Mouse (Mus musculus) neural tube, embryonic 14.5 days (tissue): ENCODE results near the gene Map2k7. TPM values are rescaled to one million over a fixed set of nuclear protein-coding genes. Genes with fewer than 3 reads are reported as not detected.

Experiments
- ATAC-seq: fragments of 200-750 bp; cut with Nextera tagmentation; 2 replicates; pipeline ENCODE4 v1.8.0; 2017; ENCODE audit warnings: low read depth, mild to moderate bottlenecking, moderate TSS enrichment, moderate library complexity
- H3K27ac ChIP-seq: fragments of 300-500 bp; sonication (generic); 2 replicates; pipeline ENCODE4 v1.5.1; 2014; ENCODE audit warnings: low read depth, mild to moderate bottlenecking, control low read depth, low read length, moderate library complexity, mixed read lengths
- H3K27me3 ChIP-seq: fragments of 300-500 bp; sonication (generic); 2 replicates; pipeline ENCODE4 v1.6.1; 2014; ENCODE audit warnings: low read length; ENCODE audit not compliant: control insufficient read depth, insufficient read depth
- H3K36me3 ChIP-seq: fragments of 300-500 bp; sonication (generic); 2 replicates; pipeline ENCODE4 v1.6.1; 2014; ENCODE audit warnings: low read length, mixed read lengths; ENCODE audit not compliant: control insufficient read depth, insufficient read depth
- H3K4me1 ChIP-seq: fragments of 300-500 bp; sonication (generic); 2 replicates; pipeline ENCODE4 v1.6.1; 2014; ENCODE audit warnings: low read length; ENCODE audit not compliant: control insufficient read depth, insufficient read depth
- H3K4me2 ChIP-seq: fragments of 300-500 bp; sonication (generic); 2 replicates; pipeline ENCODE4 v1.6.1; 2014; ENCODE audit warnings: mild to moderate bottlenecking, low read depth, low read length, control low read depth
- H3K4me3 ChIP-seq: fragments of 300-500 bp; sonication (generic); 2 replicates; pipeline ENCODE4 v1.5.1; 2014; ENCODE audit warnings: low read depth, low read length, control low read depth, mixed read lengths
- H3K9ac ChIP-seq: fragments of 300-500 bp; sonication (generic); replicated peaks from 2 replicates; pipeline ENCODE4 v1.6.1; 2014; ENCODE audit warnings: low read depth, mild to moderate bottlenecking, control low read depth, low read length, mixed read lengths
- H3K9me3 ChIP-seq: fragments of 300-500 bp; sonication (generic); 2 replicates; pipeline ENCODE4 v1.6.1; 2016; ENCODE audit warnings: low read length; ENCODE audit not compliant: control insufficient read depth
- WGBS: fragments of 180-500 bp; shearing (Covaris S2); extraction: QIAGEN DNeasy Blood & Tissue Kit; methylation state at CpG from one replicate; pipeline ENCODE4 v1.1.7; 2014; 5-methylcytosine and 5-hydroxymethylcytosine counted together
- polyA plus RNA-seq: library from polyadenylated mRNA; unstranded; fragments of >200 nt; fragmentation: Nextera tagmentation; extraction: Ambion mirVana; gene quantifications from 2 replicates; pipeline ENCODE4 v1.2.1, GENCODE M21; 2014

Map2k7 gene
- polyA plus RNA-seq, 1 experiment from 2014 or later, result 22.1 TPM

GRCm38 (mm10) chr8:4206182-4207015, 32.1 kb upstream of the Map2k7 start:
- ATAC-seq, result peak; percentile 21; the same call in 1 of the 2 replicates
- H3K9ac ChIP-seq, result peak overlapping the region; percentile 32; the same call in 1 of the 2 replicates
- WGBS, result 9% methylated on average over 44 of the region's 44 CpGs

GRCm38 (mm10) chr8:4207016-4207350, 31.6 kb upstream of the Map2k7 start:
- H3K4me1 ChIP-seq, result 0 out of 2 replicates have a peak, but pooled peaks cover 5% of the 10 kb centered on the region
- H3K4me2 ChIP-seq, result no peak overlapping the region
- H3K27ac ChIP-seq, result no peak overlapping the region
- H3K36me3 ChIP-seq, result peaks cover 49% of the 10 kb centered on the region; the same call in 1 of the 2 replicates
- H3K9ac ChIP-seq, result no peak overlapping the region
- H3K27me3 ChIP-seq, result no peaks in the 10 kb centered on the region; the same call in 1 of the 2 replicates
- 0 out of 2 replicates have a peak, but pooled peaks have one; percentile 0 for ATAC-seq
- H3K4me3 ChIP-seq, result no peak overlapping the region
- H3K9me3 ChIP-seq, result no peaks in the 10 kb centered on the region
- WGBS, result 55% methylated on average over 2 of the region's 2 CpGs

More at GRCm38 (mm10) chr8:4206182-4207015, 32.1 kb upstream of the Map2k7 start:
- peaks cover 53% of the 10 kb centered on the region; the same call in 1 of the 2 replicates for H3K36me3 ChIP-seq
- 0 out of 2 replicates have a peak, but pooled peaks cover 5% of the 10 kb centered on the region for H3K4me1 ChIP-seq
- H3K9me3 ChIP-seq, result no peaks in the 10 kb centered on the region
- H3K4me2 ChIP-seq, result no peak overlapping the region
- no peaks in the 10 kb centered on the region; the same call in 1 of the 2 replicates for H3K27me3 ChIP-seq
- H3K4me3 ChIP-seq, result no peak overlapping the region
- H3K27ac ChIP-seq, result no peak overlapping the region

GRCm38 (mm10) chr8:4211097-4211496, 27.4 kb upstream of the Map2k7 start:
- WGBS, result 81% methylated on average over 6 of the region's 6 CpGs
- no peak for ATAC-seq
- Histone ChIP-seq H3K36me3 (peaks cover 28% of the 10 kb centered on the region; the same call in 1 of the 2 replicates), H3K4me3 (no peak overlapping the region), H3K4me1 (peaks cover 38% of the 10 kb centered on the region), H3K9ac (no peak overlapping the region), H3K27me3 (no peaks in the 10 kb centered on the region), H3K4me2 (no peak overlapping the region), H3K9me3 (no peaks in the 10 kb centered on the region), H3K27ac (no peak overlapping the region)

- Histone ChIP-seq H3K27me3 (no peaks in the 10 kb centered on the region), H3K9ac (peak overlapping the region; percentile 59), H3K9me3 (no peaks in the 10 kb centered on the region), H3K4me1 (peaks cover 33% of the 10 kb centered on the region), H3K36me3 (peaks cover 26% of the 10 kb centered on the region; the same call in 1 of the 2 replicates), H3K4me2 (peak overlapping the region; percentile 94), H3K27ac (peak overlapping the region; percentile 12; the same call in 1 of the 2 replicates), H3K4me3 (peak overlapping the region; percentile 40)
- 2% methylated on average over 25 of the region's 25 CpGs for WGBS
- peak; percentile 2; the same call in 1 of the 2 replicates for ATAC-seq
These were observed 25.7 kb upstream of the Map2k7 start for GRCm38 (mm10) chr8:4212809-4213209.

DNA sequence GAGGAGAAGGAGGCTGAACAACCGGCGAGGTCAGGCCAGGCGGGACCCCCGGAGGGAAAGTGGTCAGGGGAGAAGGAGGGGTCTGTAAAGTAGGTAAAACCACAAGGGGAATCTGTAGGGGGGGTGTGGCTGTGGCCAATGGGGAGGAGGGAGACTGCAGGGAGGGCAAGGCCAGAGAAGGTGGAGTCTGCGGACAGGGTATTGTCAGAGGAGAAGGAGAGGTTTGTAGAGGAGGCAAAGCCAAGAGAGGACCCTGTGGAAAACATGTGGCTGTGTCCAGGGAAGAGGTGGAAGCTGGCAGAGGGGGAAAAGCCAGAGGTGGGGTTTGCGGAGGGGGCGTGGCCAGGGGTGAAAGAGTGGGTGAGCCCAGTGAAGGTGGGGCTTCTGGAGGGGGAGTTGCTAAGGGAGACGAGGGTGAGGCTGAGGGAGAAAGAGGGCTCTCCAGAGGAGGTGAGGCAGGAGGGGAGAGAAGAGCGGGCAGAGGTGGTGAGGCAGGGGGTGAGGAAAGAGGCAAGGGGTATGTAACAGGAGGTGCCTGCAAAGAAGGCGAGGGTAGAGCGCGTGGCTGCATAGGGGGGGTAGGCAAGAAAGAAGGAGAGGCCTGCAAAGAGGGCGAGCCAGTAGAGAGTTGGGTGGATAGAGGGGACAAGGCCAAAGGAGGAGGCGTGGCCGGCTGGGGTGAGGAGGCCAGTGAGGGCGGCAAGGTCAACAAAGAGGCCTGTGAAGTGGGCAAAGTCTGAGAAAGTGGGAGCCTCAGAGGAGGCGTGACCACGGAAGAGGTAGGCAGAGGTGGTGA, 25.1 kb upstream of the Map2k7 start:
- Histone ChIP-seq H3K27me3 (no peaks in the 10 kb centered on the region), H3K9me3 (no peaks in the 10 kb centered on the region), H3K9ac (peak overlapping the region; percentile 59), H3K36me3 (peaks cover 23% of the 10 kb centered on the region; the same call in 1 of the 2 replicates), H3K4me2 (peak overlapping the region; percentile 94), H3K27ac (peak overlapping the region; percentile 12; the same call in 1 of the 2 replicates), H3K4me3 (peak overlapping the region; percentile 40), H3K4me1 (peaks cover 33% of the 10 kb centered on the region)
- 4% methylated on average over 18 of the region's 18 CpGs for WGBS
- peak; percentile 6 for ATAC-seq

DNA sequence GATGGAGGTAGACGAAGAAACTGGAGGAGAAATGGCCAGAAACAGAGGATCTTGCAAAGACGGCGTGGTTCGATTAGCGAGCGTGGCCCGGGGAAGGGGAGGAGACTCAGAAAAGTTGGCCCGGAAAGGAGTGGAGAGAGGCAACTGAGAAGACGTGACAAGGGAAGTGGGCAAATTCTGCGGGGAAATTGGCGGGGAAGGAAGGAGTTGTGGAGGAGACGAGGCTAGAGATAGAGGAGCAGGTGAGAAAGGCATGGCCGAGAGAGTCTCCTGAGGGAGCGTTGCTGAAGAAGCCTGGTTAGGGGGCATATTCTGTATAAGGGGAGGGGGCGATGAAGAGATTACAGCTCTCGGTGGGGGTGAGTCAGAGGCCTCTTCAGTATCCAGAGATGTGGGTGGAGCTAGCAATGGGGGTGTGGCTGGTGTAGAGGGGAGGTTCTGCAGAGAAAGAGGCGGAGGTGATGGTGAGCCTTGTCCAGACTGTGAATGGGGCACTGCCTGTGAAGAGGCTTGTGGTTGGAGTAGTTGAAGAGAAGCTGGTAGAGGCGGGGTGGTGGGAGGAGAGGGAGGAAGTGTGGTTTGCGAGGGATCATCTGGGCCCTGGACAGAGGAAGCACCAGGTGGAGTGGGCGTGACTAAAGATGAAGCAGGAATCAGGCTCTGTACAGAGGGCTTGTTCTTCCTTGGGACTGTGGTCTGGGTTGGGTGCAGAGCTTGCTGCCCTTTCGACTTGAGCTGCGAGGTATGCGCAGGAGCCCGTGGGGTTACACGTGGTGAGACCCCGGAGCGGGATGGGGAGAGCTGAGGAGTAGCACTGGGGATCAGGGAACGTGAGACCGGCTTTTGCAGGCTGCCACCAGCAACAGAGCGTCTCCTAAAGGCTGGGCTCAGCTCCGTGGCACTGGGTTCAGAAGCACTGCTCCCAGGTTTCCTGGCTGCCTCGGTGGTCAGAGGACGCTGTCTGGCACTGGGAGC, 24.2 kb upstream of the Map2k7 start:
- Histone ChIP-seq H3K4me3 (peak overlapping the region; percentile 73), H3K36me3 (peaks cover 21% of the 10 kb centered on the region; the same call in 1 of the 2 replicates), H3K4me2 (peak overlapping the region; percentile 94), H3K4me1 (peaks cover 33% of the 10 kb centered on the region), H3K9me3 (no peaks in the 10 kb centered on the region), H3K27me3 (no peaks in the 10 kb centered on the region), H3K9ac (0 out of 2 replicates have a peak overlapping the region, but pooled peaks have one; percentile 39), H3K27ac (no peak overlapping the region)
- no peak for ATAC-seq
- WGBS, result 12% methylated on average over 33 of the region's 33 CpGs

DNA sequence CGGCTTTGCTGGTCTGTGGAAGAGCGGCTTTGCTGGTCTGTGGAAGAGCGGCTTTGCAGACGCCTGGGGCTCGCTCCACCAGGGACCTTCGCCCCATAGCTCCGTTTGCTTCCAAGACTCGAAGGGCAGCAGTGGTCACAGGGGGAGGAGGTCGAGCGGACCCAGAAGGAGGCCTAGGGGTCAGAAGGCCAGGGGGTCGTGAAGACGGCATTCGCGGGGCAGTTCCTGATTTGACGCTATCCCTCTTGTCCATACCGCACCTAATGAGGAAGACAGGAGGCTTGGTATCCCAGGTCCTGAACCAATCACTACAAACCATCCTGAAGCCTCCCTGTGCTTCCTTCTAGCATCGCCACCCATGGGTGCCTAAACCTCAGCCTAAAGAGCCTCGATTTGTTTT, 22.2 kb upstream of the Map2k7 start:
- peaks cover 11% of the 10 kb centered on the region; the same call in 1 of the 2 replicates for H3K36me3 ChIP-seq
- H3K9ac ChIP-seq, result peak overlapping the region; percentile 95
- H3K27me3 ChIP-seq, result no peaks in the 10 kb centered on the region
- peak overlapping the region; percentile 94 for H3K4me2 ChIP-seq
- 3% methylated on average over 18 of the region's 18 CpGs for WGBS
- H3K27ac ChIP-seq, result peak overlapping the region; percentile 94
- ATAC-seq, result no peak; the same call in none of the 2 replicates
- peaks cover 33% of the 10 kb centered on the region for H3K4me1 ChIP-seq
- H3K4me3 ChIP-seq, result peak overlapping the region; percentile 73
- H3K9me3 ChIP-seq, result no peaks in the 10 kb centered on the region
